Mouse (Mus musculus) heart, postnatal 0 days (tissue): Measurements from ENCODE around the gene Rcc2. TPM values are rescaled to one million over a fixed set of nuclear protein-coding genes. Genes with fewer than 3 reads are reported as not detected.

ENCODE experiments used
- ATAC-seq: fragments of 200-750 bp; cut with Nextera tagmentation; 2 replicates; pipeline ENCODE4 v1.8.0; 2017; ENCODE audit warnings: low read depth, moderate number of reproducible peaks, moderate library complexity; ENCODE audit not compliant: insufficient read depth
- DNase-seq: peaks from one replicate; pipeline ENCODE4 v3.0.0-alpha.2; 2016; ENCODE audit warnings: low spot score
- H3K27ac ChIP-seq: fragments of 300-500 bp; sonication (generic); 2 replicates; pipeline ENCODE4 v1.5.1; 2014; ENCODE audit warnings: low read depth, mild to moderate bottlenecking
- H3K27me3 ChIP-seq: fragments of 300-500 bp; sonication (generic); 2 replicates; pipeline ENCODE4 v1.6.1; 2014; ENCODE audit warnings: low read length, mixed read lengths; ENCODE audit not compliant: control insufficient read depth, insufficient read depth
- H3K36me3 ChIP-seq: fragments of 300-500 bp; sonication (generic); replicated peaks from 2 replicates; pipeline ENCODE4 v1.6.1; 2014; ENCODE audit warnings: low read length, mixed read lengths; ENCODE audit not compliant: control insufficient read depth, insufficient read depth
- H3K4me1 ChIP-seq: fragments of 300-500 bp; sonication (generic); 2 replicates; pipeline ENCODE4 v1.6.1; 2014; ENCODE audit warnings: antibody characterized with exemption; ENCODE audit not compliant: control insufficient read depth, insufficient read depth
- H3K4me2 ChIP-seq: fragments of 300-500 bp; sonication (generic); 2 replicates; pipeline ENCODE4 v1.6.1; 2014; ENCODE audit warnings: low read depth, mild to moderate bottlenecking, low read length, moderate library complexity
- H3K4me3 ChIP-seq: fragments of 300-500 bp; sonication (generic); 2 replicates; pipeline ENCODE4 v1.5.1; 2014; ENCODE audit warnings: low read depth, low read length
- H3K9ac ChIP-seq: fragments of 300-500 bp; sonication (generic); replicated peaks from 2 replicates; pipeline ENCODE4 v1.6.1; 2014; ENCODE audit warnings: low read depth, low read length, mixed read lengths
- H3K9me3 ChIP-seq: fragments of 300-500 bp; sonication (generic); replicated peaks from 2 replicates; pipeline ENCODE4 v1.6.1; 2016; ENCODE audit warnings: low read length; ENCODE audit not compliant: control insufficient read depth
- CTCF ChIP-seq: IDR thresholded peaks from 2 replicates; pipeline ENCODE4 v1.5.1; 2016; ENCODE audit warnings: antibody characterized with exemption, control low read depth, low read depth
- EP300 ChIP-seq: IDR thresholded peaks from 2 replicates; pipeline ENCODE4 v1.6.1; 2016; ENCODE audit warnings: antibody characterized with exemption, low read depth
- WGBS: fragments of 180-500 bp; shearing (Covaris S2); extraction: QIAGEN DNeasy Blood & Tissue Kit; methylation state at CpG from one replicate; pipeline ENCODE4 v1.1.7; 2014; 5-methylcytosine and 5-hydroxymethylcytosine counted together
- polyA plus RNA-seq: library from polyadenylated mRNA; unstranded; fragments of >200 nt; fragmentation: Nextera tagmentation; extraction: Ambion mirVana; gene quantifications from 2 replicates; pipeline ENCODE4 v1.2.1, GENCODE M21; 2015
- total RNA-seq: library from RNA; depleted of rRNA; stranded (reverse); fragments of >200 nt; gene quantifications from 2 replicates; pipeline ENCODE4 v1.2.3, GENCODE M21; 2014; ENCODE audit warnings: low replicate concordance

Gene Rcc2
- total and polyA plus RNA-seq, 2 experiments from 2014 or later = 4.8 to 36.9 TPM

DNA sequence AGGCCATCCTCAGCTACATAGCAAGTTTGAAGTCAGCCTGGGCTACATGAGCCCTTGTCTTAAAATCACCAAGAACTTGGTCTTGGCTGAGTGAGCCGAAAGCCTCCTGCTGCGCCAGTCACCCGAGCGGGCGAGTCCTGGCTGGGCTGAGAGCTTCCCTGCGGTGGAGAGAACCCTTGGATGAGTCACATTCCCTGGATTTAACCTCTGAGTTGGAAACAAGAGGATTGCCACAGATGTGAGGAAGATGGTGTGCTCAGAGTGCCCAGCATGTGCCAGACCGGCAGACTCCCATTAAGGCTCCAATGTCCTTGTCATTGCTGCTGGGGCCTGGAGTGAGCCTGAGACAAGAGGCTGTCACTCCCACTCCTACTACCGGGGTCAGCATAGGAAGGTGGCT lies 32.5 kb upstream of the Rcc2 start:
- WGBS = 81% methylated on average over 8 of the region's 8 CpGs
- Histone ChIP-seq H3K4me3 (no peak overlapping the region), H3K4me2 (no peak overlapping the region), H3K27ac (no peak overlapping the region), H3K36me3 (no peaks in the 10 kb centered on the region), H3K9me3 (no peaks in the 10 kb centered on the region), H3K27me3 (no peaks in the 10 kb centered on the region), H3K4me1 (peaks cover 4% of the 10 kb centered on the region), H3K9ac (no peak overlapping the region)
- TF ChIP-seq CTCF = no peak
- no peak for TF ChIP-seq EP300
- no peak for ATAC-seq
- no peak for DNase-seq

DNA sequence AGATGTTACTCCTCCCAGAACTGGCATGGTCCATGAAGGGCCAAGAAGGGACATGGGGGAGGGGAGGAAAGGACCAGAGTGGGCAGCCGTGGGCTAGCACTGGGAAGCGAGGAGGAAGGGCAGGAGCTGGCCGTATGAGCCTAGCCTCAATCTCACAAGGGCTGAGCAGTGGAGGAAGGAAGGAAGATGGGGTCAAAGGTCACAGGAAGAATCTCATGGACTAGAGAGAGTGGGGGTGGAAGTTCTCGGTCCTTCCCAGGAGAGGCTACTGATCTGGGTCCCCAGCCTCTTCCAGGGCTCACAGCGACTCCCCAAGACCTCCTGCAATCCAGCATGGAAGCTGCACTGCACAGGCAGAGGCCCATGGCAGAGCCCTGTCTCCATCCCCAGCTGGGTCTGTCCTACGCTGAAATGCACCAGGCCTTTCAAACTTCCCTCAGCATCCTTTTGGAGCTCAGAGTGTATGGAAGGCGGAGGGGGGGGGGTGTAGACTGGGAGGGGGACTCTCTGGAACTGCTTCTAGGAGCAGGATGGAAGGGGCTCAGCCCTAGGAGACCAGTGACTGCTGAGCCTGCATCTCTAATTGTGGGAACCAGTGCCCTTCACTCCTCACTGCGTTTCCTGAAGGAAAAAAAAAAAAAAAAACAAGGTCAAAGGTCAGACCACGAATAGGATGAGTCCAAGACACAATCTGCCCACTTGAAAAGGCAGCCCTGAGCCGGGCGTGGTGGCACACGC lies 26.6 kb upstream of the Rcc2 start:
- H3K9ac ChIP-seq = no peak overlapping the region

DNA sequence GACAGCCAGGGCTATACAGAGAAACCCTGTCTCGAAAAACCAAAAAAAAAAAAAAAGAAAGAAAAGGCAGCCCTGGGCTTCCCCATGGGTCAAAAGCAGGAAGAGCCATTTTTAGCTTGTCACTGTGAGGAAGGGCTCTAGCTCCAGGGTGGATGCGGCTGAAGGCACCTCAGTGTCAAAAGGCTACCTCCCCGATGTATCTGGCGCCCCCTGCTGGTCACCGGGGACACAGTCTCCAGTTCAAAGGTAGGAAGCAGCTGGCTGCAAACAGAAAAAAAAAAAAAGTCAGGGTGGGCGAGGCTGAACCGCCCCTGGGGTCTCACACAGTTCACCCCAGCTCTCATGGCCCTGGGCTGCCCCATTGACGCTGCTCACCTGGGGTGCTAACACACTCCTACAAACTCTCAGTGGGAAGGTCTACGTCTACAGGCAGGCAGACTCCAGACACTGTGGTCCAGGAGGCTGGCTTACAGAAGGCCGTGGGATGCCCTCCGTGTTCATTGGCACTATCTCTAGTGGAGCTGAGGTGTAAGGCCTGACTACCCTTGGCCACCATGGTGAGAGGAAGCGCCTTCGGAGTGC lies 25.9 kb upstream of the Rcc2 start:
- Histone ChIP-seq H3K4me1 (no peaks in the 10 kb centered on the region), H3K36me3 (no peaks in the 10 kb centered on the region), H3K9me3 (no peaks in the 10 kb centered on the region), H3K27ac (no peak overlapping the region), H3K4me3 (no peak overlapping the region), H3K27me3 (no peaks in the 10 kb centered on the region), H3K9ac (no peak overlapping the region), H3K4me2 (no peak overlapping the region)
- no peak for TF ChIP-seq EP300
- TF ChIP-seq CTCF = peak; percentile 89
- 29% methylated on average over 12 of the region's 13 CpGs for WGBS
- ATAC-seq (peak; percentile 82), DNase-seq (peak; percentile 80)

More for the DNA sequence above, 26.6 kb upstream of the Rcc2 start:
- no peaks in the 10 kb centered on the region for H3K4me1 ChIP-seq
- H3K27ac ChIP-seq = 0 out of 2 replicates have a peak overlapping the region, but pooled peaks have one; percentile 11
- no peaks in the 10 kb centered on the region for H3K27me3 ChIP-seq
- no peak for DNase-seq
- ATAC-seq = no peak
- no peak for TF ChIP-seq CTCF
- TF ChIP-seq EP300 = no peak
- no peak overlapping the region for H3K4me2 ChIP-seq
- no peaks in the 10 kb centered on the region for H3K36me3 ChIP-seq
- 61% methylated on average over 12 of the region's 12 CpGs for WGBS
- H3K9me3 ChIP-seq = no peaks in the 10 kb centered on the region
- H3K4me3 ChIP-seq = no peak overlapping the region

DNA sequence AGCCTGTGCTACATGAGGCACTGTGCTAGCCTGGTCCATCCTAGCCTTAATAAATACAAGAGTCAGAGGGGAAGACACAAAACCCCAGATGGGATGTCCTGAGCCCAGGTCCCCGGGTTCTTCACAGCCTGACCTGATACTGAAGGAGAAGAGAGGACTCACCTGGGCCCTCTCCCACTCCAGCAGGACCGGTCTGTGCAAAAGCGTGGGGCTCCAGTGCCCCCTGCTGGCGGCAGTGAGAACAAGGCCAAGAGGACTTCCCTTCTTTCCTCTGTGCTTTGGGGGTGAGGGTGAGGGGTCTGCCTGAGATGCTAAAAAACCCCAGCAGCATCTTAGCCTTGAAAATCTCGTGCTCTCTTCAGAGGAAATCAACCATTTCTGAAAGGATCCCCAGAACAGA lies 21.3 kb upstream of the Rcc2 start:
- Histone ChIP-seq H3K36me3 (no peaks in the 10 kb centered on the region), H3K4me2 (no peak overlapping the region), H3K27me3 (no peaks in the 10 kb centered on the region), H3K4me1 (peaks cover 2% of the 10 kb centered on the region; the same call in 1 of the 2 replicates), H3K4me3 (no peak overlapping the region), H3K9me3 (no peaks in the 10 kb centered on the region), H3K27ac (no peak overlapping the region), H3K9ac (no peak overlapping the region)
- peak; percentile 71 for TF ChIP-seq CTCF
- no peak for TF ChIP-seq EP300
- 20% methylated on average over 5 of the region's 5 CpGs for WGBS
- no peak for DNase-seq
- peak; percentile 20; the same call in 1 of the 2 replicates for ATAC-seq

DNA sequence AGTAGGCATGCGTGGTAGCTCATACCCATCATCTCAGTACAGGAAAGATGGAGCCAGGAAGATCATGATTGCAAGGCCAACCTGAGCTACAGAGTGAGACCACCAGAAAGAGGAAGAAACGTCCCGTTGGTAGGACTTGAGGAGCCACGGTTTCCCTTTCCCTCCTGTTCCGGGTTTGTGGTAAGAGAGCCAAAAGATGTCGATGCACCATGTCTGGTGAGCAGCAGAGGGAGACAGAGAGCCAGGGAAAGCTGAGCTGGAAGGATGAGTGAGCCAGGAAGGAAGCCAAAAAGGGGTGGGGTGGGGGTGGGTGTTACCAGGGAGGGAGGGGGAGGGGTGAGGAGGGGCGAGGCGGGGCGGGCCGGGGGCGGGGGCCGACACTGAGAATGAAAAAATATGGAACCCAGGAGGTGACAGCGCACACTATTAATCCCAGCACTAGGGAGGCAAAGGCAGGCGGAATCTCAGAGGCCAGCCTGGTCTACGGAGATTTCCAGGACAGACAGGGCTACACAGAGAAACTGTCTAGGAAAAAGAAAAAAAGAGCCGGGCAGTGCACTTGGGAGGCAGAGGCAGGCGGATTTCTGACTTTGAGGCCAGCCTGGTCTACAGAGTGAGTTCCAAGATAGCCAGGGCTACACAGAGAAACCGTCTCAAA lies 20.5 kb upstream of the Rcc2 start:
- Histone ChIP-seq H3K4me2 (peak overlapping the region; percentile 48), H3K4me1 (peaks cover 10% of the 10 kb centered on the region; the same call in 1 of the 2 replicates), H3K36me3 (no peaks in the 10 kb centered on the region), H3K27me3 (no peaks in the 10 kb centered on the region), H3K9me3 (no peaks in the 10 kb centered on the region), H3K27ac (no peak overlapping the region), H3K4me3 (no peak overlapping the region), H3K9ac (no peak overlapping the region)
- TF ChIP-seq CTCF (peak; percentile 91), EP300 (no peak)
- ATAC-seq (no peak), DNase-seq (peak; percentile 79)
- 21% methylated on average over 16 of the region's 18 CpGs for WGBS
